Mouse (Mus musculus): ENCODE measurements around the gene Ddx19a.
"Not testable (repeated sequence)": the region's sequence is repeated elsewhere in the genome, so short reads cannot be mapped to it uniquely, and the experiment has no call there.

Ddx19a gene

DNA sequence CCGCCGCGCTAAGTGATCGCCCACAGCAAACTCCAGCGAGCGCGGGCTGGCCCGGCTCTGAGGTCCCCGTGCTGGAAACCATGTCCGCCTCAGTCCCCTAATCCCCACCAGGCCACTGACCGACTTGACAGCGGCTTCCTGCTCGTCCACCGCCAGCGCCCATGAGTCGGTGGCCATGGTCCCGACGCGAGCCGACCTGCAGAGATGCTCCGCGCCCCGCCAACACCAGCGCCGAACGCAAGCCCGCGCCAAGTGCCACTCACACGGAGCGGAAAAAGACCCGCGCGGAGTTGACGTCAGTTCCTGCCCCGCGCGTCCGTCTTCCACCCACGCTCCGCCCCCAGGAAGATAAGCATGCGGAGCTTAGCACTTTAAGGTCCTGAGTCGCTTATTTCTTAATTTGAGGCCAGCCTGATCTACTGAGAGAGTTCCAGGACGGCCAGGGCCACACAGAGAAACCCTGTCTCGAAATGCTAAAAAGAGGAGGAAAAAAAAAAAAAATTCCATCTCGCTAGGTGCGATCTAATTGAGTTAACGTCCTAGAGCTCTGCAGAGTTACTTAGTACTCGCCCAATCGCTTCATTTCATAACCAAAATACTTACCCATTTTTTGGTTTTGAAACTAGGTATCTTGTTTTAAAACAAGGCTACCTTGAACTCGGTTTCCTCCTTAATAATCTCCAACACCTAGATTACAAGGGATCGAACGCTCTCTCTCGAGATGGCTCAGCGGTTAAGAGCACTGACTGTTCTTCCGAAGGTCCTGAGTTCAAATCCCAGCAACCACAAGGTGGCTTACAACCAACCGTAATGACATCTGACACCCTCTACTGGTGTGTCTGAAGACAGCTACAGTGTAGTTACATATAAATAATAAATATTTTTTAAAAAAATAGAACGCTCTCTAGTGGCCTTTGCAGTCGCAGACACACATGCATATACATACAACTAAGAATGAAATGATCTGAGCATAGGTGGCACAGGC lies at the start of gene Ddx19a:
Ddx19a (minus strand) TSS at position 254 of the 985 bp plus-strand sequence.
- peak; percentile 92 for DNase-seq (ENCODE audit: low spot score)

DNA sequence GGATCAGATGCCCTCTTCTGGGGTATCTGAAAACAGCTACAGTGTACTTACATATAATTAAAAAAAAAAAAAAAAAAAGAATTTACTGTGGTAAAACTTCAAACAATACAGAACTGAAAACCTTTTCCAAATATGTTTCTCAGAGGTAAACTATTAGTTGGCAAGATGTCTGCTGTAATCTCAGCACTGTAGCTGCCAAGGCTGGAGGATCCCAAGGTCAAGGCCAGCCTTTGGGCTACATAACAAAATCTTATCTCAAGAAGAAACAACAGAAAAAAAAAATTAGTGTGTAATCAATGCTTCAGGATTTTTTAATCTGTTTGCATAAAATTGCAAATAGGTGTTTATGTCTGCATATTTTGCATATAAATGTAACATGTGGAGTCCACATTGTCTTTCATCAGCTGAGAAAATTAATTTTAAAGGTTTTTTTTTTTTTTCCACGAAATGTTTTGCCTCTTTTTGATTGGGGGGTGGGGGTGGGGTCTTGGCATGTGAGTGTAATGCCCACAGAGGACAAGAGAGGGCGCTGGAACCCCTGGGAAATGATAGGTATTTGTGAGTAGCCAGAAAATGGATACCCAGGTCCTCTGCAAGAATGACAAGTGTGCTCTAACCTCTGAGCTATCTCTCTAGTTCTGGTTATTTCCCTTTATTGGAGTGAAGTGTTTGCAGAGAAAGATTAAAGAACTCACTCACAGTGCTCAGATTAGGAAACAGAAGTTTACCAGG lies 46.6 kb upstream of the Ddx19a start:
- DNase-seq (ENCODE audit: low spot score), result no peak

DNA sequence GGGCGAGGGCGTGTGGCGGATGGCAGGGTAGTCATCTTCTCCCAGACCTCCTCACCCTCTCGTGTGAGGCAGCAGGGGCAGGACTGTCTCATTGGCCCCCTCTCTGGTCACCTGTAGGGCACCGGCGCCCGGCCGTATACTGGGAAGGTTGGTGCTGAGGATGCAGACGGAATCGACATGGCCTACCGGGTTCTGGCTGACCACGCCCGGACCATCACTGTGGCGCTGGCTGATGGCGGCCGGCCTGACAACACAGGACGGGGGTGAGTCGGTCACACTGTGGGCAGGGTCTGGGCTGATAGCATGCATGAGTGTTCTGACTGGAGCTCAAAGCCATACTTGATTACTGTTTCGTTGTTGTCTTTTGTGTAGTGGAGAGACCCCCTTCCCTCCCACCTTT lies 44.9 kb upstream of the Ddx19a start:
- no peak for DNase-seq (ENCODE audit: low spot score)

DNA sequence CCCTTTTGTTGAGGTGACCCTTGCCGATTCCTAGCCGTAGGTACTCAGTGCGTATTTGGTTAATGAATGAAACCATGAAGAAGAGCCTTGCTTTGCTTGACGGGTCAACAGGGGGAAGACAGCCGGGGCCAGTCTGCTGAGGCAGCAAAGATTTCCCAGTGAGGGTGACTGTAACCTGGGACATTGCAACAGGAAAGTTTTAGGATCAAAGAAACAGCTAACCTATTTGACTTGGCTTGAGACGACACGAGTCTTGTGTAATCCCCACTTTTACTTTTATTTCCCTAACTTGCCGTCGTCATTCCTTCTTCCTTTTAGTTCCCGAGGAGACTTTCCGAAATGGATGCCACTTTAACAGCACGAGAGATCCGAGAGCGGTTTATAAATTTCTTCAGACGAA lies 39.0 kb upstream of the Ddx19a start:
- no peak for DNase-seq (ENCODE audit: low spot score)

DNA sequence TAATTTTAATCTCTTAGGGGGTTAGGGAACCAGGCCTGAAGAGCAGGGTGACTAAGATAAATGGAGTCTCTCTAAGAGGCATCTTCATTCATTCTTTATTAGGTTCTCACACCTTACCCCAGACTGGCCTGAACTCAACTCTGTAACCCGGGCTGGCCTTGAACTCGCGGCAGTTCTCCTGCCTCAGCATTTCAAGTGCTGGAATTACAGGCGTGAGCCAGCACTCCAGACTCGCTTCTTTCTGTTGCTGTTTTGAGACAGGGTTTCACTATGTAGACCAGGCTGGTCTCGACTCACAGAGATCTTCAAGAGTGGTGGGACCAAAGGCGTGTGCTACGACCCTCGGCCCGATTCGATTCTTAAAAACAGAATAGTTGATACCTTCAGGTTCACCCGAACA lies 36.7 kb upstream of the Ddx19a start:
- DNase-seq (ENCODE audit: low spot score), result no peak

DNA sequence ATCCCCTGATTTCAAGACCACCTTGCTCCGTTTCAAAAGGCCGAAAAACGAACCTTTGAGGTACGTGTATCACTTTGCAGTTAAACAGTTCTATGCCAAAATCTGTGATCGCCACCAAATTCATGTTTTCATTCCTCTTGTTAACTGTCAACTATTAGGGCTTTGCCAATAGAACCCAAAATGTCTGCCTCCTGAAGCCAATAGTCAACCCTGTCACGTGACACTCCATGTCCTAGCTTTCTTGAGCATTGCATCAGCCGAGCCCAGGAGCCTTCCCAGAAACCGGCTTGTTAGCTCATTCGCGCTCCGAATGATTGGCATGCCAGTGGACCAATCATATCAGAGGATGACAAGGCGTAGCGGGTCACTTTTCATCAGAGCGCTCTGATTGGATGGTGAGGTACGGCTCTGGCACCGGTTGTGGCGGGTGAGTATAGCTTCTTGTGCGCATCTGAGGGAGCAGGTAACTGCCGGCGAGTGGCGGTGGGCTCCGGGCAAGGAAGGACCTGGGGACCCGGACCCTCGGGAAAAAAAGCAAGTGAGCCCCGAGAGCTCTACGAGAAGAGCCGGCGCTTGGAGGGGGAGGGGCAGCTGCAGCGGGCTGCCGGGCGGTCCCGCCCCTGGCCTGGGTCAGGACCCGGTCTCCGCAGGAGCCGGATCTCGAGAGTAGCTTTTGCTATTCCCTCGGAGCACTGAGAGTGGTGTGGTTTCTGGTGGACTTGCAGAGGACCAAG lies 36.0 kb upstream of the Ddx19a start:
- peak; percentile 91 for DNase-seq (ENCODE audit: low spot score)

DNA sequence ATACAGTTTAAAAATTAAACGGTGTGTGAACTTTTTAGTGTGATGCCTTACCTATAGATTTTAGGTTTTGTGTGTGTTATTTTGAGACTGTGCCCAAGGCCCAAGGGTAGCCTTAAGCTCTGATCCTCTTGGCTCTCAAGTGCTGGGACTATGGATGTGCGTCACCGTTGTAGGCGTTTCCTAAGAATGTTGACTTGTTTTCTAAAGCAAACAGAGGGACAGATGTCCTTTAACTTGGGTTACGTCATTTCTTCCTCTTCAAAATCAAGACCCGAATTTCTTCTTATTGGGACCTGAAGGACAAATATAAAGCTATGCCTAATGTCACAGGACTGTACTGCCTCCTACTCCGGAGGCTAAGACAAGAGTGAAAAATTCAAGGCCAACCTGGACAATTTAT lies 35.3 kb upstream of the Ddx19a start, which contains the start of gene Aars:
Aars (plus strand) TSS at position 229 of the 400 bp plus-strand sequence.
- no peak for DNase-seq (ENCODE audit: low spot score)

DNA sequence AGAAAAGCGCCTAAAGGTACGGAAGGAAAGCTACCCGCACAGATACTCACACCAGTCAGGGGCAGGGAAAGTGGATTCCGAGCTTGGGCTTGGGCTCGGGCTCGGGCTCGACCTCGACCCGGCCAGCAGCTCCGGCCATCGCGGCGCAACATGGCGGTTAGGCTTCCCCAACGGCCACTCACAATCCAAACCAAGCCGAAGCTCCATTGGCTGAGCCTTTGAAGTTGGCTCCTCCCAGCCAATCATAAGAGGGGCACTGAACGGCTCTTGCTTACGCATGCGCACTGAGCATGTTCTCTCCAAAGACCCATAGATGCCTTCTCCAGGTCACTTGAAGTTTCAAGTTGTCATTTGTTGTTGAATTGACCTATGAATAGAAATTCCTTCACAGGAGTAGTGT lies 34.0 kb upstream of the Ddx19a start, which contains the start of gene Ddx19b:
Ddx19b (minus strand) TSS at position 180 of the 400 bp plus-strand sequence.
- no peak for DNase-seq (ENCODE audit: low spot score)

DNA sequence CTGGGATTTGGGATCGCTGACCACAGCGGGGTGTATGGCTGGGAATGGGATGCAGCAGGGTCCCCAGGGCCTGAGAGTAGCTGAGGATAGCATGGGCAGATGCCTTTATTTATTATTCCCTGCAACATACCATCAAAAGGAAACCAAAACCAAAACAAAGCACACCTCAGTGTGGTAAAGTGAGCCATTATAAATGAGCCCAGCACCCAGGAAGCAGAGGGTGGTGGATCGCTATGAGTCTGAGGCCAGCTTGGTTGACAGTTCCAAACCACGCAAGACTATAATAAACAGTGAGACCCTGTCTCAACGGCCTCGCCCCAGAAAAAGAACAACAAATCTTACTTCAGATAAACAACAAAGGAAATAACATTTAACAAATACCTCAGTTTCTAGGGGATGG lies 32.4 kb upstream of the Ddx19a start:
- no peak for DNase-seq (ENCODE audit: low spot score)

DNA sequence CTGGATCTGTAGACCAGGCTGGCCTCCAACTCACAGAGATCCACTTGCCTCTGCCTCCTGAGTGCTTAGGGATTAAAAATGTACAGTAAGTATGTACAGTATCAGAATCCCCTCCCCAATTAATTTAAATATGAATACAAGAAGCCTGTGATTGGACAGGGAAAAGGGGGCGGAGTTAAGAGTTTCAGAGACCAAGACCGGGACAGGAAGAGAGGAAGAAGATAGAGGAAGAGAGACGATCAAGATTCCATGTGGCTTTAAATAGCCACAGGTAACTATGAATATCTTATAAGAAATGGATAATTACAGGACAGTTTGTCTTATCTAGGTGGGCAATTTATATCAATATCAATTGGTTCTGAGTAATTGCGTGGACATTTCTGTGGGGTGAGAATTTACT lies 32.0 kb upstream of the Ddx19a start:
- DNase-seq (ENCODE audit: low spot score), result no peak

DNA sequence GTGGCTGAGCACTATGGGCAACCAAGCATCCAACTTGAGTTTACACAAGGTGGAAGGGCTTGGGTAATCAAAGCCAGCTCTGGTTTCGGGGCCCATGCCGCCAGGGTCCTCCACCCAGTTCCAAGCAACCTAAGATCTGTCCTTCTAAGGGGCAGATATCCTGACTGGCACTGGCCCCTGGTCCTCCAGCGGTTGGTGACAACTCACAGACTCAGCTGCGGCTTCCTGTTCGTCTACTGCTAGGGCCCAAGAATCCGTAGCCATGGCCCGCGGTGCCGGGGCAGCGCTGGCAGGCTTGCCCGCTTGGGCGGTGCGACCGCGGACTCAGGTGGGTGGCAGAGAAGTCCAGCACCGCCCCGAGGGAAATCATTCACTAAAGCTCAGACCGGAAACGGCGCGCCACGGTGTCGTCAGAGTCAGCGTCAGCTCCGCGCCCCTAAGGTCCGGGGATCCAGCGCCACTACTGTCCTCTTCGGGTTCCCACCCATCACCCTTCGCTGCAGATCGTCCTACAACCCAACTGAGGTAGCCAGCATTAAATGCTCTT lies 29.9 kb upstream of the Ddx19a start:
- DNase-seq (ENCODE audit: low spot score), result peak; percentile 87

DNA sequence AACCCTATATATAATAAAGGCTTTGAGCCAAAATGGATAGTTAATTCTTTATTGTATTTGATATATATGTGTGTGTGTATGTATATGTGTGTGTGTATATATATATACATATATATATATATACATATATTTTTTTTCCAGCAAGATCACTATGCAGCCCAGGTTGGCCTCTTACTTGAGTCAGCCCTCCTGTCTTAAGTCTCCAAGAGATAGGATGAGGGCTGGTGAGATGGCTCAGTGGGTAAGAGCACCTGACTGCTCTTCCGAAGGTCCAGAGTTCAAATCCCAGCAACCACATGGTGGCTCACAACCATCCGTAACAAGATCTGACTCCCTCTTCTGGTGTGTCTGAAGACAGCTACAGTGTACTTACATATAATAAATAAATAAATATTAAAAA lies 29.0 kb upstream of the Ddx19a start:
- DNase-seq (ENCODE audit: low spot score), result not testable (repeated sequence)

DNA sequence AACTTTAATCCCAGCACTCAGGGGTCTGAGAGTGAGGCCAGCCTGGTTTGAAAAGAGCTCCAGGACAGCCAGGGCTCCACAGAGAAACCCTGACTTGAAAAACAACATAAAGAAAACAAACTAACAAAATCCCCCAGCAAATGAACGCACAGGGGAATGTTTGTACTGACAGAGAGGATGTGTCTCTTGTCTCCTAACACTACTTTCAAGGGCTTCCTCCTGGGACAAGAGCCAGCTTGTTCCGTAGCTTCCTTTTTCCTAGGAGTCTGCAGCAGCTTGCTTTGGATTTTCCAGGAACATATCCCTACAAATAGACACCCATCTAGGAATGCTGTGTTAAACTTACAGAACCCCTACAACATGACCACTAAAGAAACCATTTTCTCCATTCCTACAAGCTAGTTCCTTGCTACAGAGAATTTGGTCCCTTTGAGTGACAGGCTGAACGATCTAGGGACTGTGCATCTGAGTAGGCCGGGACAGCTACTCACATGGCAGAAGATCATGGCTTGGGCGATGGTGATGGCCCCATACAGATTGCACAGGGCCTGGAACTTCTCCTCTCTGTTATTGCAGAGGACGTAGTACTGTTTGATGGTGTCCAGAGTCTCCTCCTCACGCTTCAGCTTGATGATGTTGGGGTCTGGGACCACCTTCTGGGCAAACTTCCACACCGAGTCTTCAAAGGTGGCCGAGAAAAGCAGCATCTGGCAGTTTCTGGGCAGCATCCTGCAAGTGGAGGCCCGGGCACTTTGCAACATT lies 12.8 kb upstream of the Ddx19a start:
- DNase-seq (ENCODE audit: low spot score), result not testable (repeated sequence)

DNA sequence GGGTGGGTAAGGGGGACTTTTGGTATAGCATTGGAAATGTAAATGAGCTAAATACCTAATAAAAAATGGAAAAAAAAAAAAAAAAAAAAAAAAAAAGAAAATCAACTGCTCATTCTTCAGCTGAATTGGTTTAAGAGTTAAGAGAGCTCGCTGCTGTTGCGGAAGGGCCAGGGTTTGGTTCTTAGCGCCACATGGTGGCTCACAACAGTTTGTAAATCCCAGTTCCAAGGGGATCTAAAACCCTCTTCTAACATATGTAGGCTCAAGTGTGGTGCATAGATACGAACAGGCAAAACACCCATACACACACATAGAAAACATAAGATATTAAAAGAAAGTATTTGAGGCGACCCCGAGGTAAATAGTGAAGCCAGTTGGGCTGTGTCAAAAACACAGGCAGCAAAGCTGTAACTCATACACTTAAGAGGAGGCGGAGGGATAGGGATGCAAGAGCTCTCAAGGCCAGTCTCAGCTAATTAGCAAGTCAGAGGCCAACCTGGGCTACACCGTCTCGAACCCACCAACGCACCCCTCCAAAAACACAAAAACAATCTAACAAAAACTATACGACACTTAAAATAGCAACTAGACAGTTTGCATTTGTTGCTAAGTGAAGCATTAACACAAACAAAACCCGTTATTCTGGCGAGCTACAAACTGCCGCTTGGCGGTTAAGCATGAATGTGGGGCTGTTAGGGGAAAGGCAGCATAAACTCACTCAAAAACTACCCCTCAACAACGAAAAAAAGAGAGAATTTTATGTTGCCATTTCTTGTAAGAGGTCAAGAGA lies 764 bp downstream of the Ddx19a start:
- no peak for DNase-seq (ENCODE audit: low spot score)

DNA sequence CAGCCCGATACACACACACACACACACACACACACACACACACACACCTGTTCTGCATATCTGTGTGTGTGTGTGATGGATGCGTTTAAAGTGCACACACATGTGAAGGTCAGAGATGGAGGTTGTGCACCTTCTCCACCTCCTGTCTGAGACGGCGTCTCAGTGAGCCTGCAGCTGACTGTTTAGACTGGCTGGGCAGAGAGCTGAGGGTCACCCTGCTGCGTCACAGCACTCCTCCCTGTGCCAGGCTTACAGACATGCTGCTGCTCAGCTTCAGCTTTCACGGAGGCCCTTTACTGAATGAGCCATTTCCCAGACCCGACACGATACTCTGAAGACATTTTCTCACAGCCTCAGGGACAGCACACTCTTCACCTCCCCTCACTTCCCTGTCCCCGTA lies 7.6 kb downstream of the Ddx19a start:
- DNase-seq (ENCODE audit: low spot score), result no peak

DNA sequence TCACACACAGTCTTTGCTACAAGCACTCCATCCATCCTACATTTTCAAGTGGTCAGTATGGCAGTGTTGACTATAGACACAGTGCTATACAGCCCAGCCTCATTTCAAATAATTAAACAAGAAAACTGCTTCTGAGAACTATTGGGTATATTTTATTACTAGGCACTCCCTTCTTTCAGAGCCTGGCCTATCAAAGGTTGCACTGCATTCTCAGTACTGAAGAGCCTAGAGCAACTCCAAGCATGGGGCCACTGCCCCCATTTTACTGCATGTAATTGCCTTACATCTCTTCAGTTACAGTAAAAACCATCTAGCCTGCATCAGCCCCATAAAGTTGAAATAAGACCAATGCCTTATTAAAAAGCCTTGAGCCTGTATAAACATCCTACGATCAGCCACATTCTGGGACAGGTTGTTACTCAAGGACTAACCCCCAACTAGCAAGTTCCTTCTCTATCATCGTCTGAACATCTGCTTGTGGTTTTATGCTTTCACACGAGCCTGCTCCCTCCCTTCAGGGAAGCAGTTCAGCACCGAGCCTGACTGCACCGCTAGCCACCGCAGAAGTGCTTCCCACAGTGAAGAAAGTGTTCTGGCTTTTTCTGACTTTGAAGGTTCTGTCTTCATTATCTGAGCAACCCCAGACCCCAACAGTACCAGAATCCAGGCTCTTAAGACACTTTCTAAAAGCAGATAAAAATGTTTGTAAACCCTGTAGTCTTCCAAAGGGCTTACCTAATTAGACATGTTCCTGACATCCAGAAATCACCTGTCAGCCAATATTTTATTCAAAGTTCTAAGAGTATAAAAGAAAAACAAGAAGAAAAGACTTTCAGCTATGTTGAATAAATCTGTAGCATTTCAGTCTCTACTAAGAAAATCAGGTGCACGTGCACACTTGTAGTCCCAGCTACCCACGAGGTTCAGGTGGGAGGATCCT lies 9.5 kb downstream of the Ddx19a start:
- DNase-seq (ENCODE audit: low spot score), result no peak

DNA sequence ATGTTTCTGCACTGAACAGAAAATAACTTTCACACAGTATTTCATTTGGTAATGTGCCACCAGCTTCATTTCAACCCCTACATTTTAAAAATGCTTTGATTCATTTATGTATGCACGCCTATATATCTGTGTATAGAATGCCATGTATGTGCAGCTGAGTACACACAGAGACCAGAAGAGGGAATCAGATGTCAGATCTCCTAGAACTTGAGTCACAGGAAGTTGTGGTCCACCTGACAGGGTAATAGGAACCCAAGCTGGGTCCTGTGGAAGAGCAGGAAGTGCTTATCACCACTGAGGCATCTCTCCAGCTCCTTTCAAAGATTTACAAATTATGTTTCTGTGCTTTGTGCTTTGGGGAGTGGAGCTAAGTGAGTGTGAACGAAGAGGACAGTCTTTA lies 16.3 kb downstream of the Ddx19a start:
- no peak for DNase-seq (ENCODE audit: low spot score)

DNA sequence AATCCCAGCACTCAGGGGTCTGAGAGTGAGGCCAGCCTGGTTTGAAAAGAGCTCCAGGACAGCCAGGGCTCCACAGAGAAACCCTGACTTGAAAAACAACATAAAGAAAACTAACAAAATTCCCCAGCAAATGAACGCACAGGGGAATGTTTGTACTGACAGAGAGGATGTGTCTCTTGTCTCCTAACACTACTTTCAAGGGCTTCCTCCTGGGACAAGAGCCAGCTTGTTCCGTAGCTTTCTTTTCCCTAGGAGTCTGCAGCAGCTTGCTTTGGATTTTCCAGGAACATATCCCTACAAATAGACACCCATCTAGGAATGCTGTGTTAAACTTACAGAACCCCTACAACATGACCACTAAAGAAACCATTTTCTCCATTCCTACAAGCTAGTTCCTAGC lies 19.6 kb downstream of the Ddx19a start:
- DNase-seq (ENCODE audit: low spot score), result not testable (repeated sequence)

DNA sequence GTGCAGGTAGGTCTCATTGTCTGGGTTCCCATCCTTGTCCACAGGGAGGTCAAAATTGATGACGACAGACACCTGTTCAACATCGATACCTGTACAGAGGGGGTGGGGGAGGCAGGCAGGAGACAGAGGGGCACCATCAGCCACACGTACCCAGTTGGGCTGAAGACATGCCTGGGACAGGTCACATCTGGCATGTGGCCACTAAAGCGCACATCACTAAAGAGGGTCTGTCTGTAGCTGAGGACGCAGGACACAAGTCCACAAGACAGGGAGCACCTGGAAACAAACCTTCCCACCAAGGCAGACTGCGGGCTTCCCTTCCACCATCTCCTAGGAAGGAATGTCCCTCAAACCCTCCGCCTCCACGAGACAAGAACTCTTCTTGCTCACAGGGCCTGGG lies 21.1 kb downstream of the Ddx19a start:
- not testable (repeated sequence) for DNase-seq (ENCODE audit: low spot score)
